Mouse (Mus musculus) limb, embryonic 12.5 days (tissue): Measurements from ENCODE around the gene Ciita. TPM values are rescaled to one million over a fixed set of nuclear protein-coding genes. Genes with fewer than 3 reads are reported as not detected.

Source experiments
- ATAC-seq: fragments of 200-750 bp; cut with Nextera tagmentation; 2 replicates; pipeline ENCODE4 v1.8.0; 2017; ENCODE audit warnings: low read depth, moderate TSS enrichment; ENCODE audit not compliant: insufficient number of reproducible peaks, insufficient read depth, low FRiP score, low TSS enrichment
- H3K27ac ChIP-seq: fragments of 300-500 bp; sonication (generic); 2 replicates; pipeline ENCODE4 v1.5.1; 2016; ENCODE audit warnings: mild to moderate bottlenecking, moderate library complexity
- H3K27me3 ChIP-seq: fragments of 300-500 bp; sonication (generic); 2 replicates; pipeline ENCODE4 v1.6.1; 2016; ENCODE audit warnings: mild to moderate bottlenecking, moderate library complexity
- H3K36me3 ChIP-seq: fragments of 300-500 bp; sonication (generic); 2 replicates; pipeline ENCODE4 v1.6.1; 2016; ENCODE audit warnings: mild to moderate bottlenecking, moderate library complexity
- H3K4me1 ChIP-seq: fragments of 300-500 bp; sonication (generic); replicated peaks from 2 replicates; pipeline ENCODE4 v1.6.1; 2016
- H3K4me2 ChIP-seq: fragments of 300-500 bp; sonication (generic); 2 replicates; pipeline ENCODE4 v1.6.1; 2016; ENCODE audit warnings: mild to moderate bottlenecking, moderate library complexity
- H3K4me3 ChIP-seq: fragments of 300-500 bp; sonication (generic); replicated peaks from 2 replicates; pipeline ENCODE4 v1.5.1; 2016; ENCODE audit warnings: mild to moderate bottlenecking
- H3K9ac ChIP-seq: fragments of 300-500 bp; sonication (generic); replicated peaks from 2 replicates; pipeline ENCODE4 v1.6.1; 2016; ENCODE audit warnings: mild to moderate bottlenecking, moderate library complexity
- H3K9me3 ChIP-seq: fragments of 300-500 bp; sonication (generic); 2 replicates; pipeline ENCODE4 v1.6.1; 2016; ENCODE audit warnings: mild to moderate bottlenecking, moderate library complexity
- WGBS: fragments of 180-500 bp; shearing (Covaris S2); methylation state at CpG from one replicate; pipeline ENCODE4 v1.1.7; 2016; 5-methylcytosine and 5-hydroxymethylcytosine counted together
- polyA plus RNA-seq: library from polyadenylated mRNA; unstranded; fragments of >200 nt; fragmentation: Nextera tagmentation; extraction: Ambion mirVana; gene quantifications from 2 replicates; pipeline ENCODE4 v1.2.1, GENCODE M21; 2016

The Ciita gene
- polyA plus RNA-seq, result 0.36 and 0.38 TPM in 2 replicates

- Histone ChIP-seq H3K4me1 (no peaks in the 10 kb centered on the region), H3K4me3 (no peak within 1 kb of the TSS), H3K27me3 (0 out of 2 replicates have a peak, but pooled peaks cover 4% of the 10 kb centered on the region), H3K9ac (no peak within 1 kb of the TSS), H3K4me2 (no peak within 1 kb of the TSS), H3K36me3 (no peaks in the 10 kb centered on the region), H3K27ac (no peak within 1 kb of the TSS), H3K9me3 (no peaks in the 10 kb centered on the region)
- no peak for ATAC-seq
- 80% methylated on average over 5 of the region's 5 CpGs for WGBS
Measured at GRCm38 (mm10) chr16:10479857-10480256, at the start of gene Ciita. TSS of gene Ciita (plus strand) at chr16:10480059.

- peaks cover 17% of the 10 kb centered on the region for H3K36me3 ChIP-seq
- no peak for ATAC-seq
- H3K4me2 ChIP-seq, result no peak overlapping the region
- H3K4me3 ChIP-seq, result no peak overlapping the region
- H3K4me1 ChIP-seq, result no peaks in the 10 kb centered on the region
- WGBS, result 65% methylated on average over 1 of the region's 1 CpGs
- no peaks in the 10 kb centered on the region for H3K9me3 ChIP-seq
- H3K27me3 ChIP-seq, result no peaks in the 10 kb centered on the region
- no peak overlapping the region for H3K9ac ChIP-seq
- no peak overlapping the region for H3K27ac ChIP-seq
Measured at GRCm38 (mm10) chr16:10431911-10432310, 47.9 kb upstream of the Ciita start.

- whole genome bisulfite sequencing, result 84% methylated on average over 4 of the region's 4 CpGs
- H3K27ac ChIP-seq, result no peak overlapping the region
- no peaks in the 10 kb centered on the region for H3K4me1 ChIP-seq
- H3K9me3 ChIP-seq, result no peaks in the 10 kb centered on the region
- no peak overlapping the region for H3K4me2 ChIP-seq
- no peak overlapping the region for H3K4me3 ChIP-seq
- ATAC-seq, result no peak
- no peaks in the 10 kb centered on the region for H3K27me3 ChIP-seq
- no peak overlapping the region for H3K9ac ChIP-seq
- H3K36me3 ChIP-seq, result peaks cover 12% of the 10 kb centered on the region
Measured at GRCm38 (mm10) chr16:10432387-10432786, 47.5 kb upstream of the Ciita start.

- Histone ChIP-seq H3K9ac (no peak overlapping the region), H3K9me3 (no peaks in the 10 kb centered on the region), H3K27ac (no peak overlapping the region), H3K36me3 (peaks cover 13% of the 10 kb centered on the region), H3K27me3 (no peaks in the 10 kb centered on the region), H3K4me2 (no peak overlapping the region), H3K4me3 (no peak overlapping the region), H3K4me1 (no peaks in the 10 kb centered on the region)
- 88% methylated on average over 5 of the region's 5 CpGs for WGBS
- no peak for ATAC-seq
Measured at GRCm38 (mm10) chr16:10433344-10433743, 46.5 kb upstream of the Ciita start.

- H3K9me3 ChIP-seq, result no peaks in the 10 kb centered on the region
- ATAC-seq, result no peak
- peaks cover 10% of the 10 kb centered on the region for H3K36me3 ChIP-seq
- no peak overlapping the region for H3K9ac ChIP-seq
- no peaks in the 10 kb centered on the region for H3K4me1 ChIP-seq
- no peak overlapping the region for H3K4me3 ChIP-seq
- H3K27ac ChIP-seq, result no peak overlapping the region
- H3K27me3 ChIP-seq, result no peaks in the 10 kb centered on the region
- no peak overlapping the region for H3K4me2 ChIP-seq
- 89% methylated on average over 6 of the region's 6 CpGs for WGBS
Measured at GRCm38 (mm10) chr16:10436166-10436565, 43.7 kb upstream of the Ciita start.

- H3K27me3 ChIP-seq, result no peaks in the 10 kb centered on the region
- no peaks in the 10 kb centered on the region for H3K4me1 ChIP-seq
- 91% methylated on average over 5 of the region's 5 CpGs for WGBS
- H3K4me2 ChIP-seq, result no peak overlapping the region
- no peak overlapping the region for H3K4me3 ChIP-seq
- ATAC-seq, result no peak
- 0 out of 2 replicates have a peak, but pooled peaks cover 3% of the 10 kb centered on the region for H3K36me3 ChIP-seq
- H3K9ac ChIP-seq, result no peak overlapping the region
- H3K9me3 ChIP-seq, result no peaks in the 10 kb centered on the region
- no peak overlapping the region for H3K27ac ChIP-seq
Measured at GRCm38 (mm10) chr16:10438055-10438454, 41.8 kb upstream of the Ciita start.

- no peak overlapping the region for H3K27ac ChIP-seq
- no peaks in the 10 kb centered on the region for H3K9me3 ChIP-seq
- ATAC-seq, result no peak
- no peak overlapping the region for H3K4me3 ChIP-seq
- no peak overlapping the region for H3K9ac ChIP-seq
- H3K4me2 ChIP-seq, result no peak overlapping the region
- H3K27me3 ChIP-seq, result no peaks in the 10 kb centered on the region
- 0 out of 2 replicates have a peak, but pooled peaks cover 3% of the 10 kb centered on the region for H3K36me3 ChIP-seq
- peaks cover 8% of the 10 kb centered on the region for H3K4me1 ChIP-seq
- 84% methylated on average over 6 of the region's 6 CpGs for WGBS
Measured at GRCm38 (mm10) chr16:10441328-10441727, 38.5 kb upstream of the Ciita start.

- Histone ChIP-seq H3K4me3 (no peak overlapping the region), H3K4me2 (no peak overlapping the region), H3K27me3 (no peaks in the 10 kb centered on the region), H3K9me3 (no peaks in the 10 kb centered on the region), H3K9ac (no peak overlapping the region), H3K36me3 (0 out of 2 replicates have a peak, but pooled peaks cover 3% of the 10 kb centered on the region), H3K4me1 (peaks cover 12% of the 10 kb centered on the region), H3K27ac (no peak overlapping the region)
- 84% methylated on average over 4 of the region's 4 CpGs for WGBS
- ATAC-seq, result no peak
Measured at GRCm38 (mm10) chr16:10441761-10442160, 38.1 kb upstream of the Ciita start.

GRCm38 (mm10) chr16:10443723-10444122 lies 36.1 kb upstream of the Ciita start:
- Histone ChIP-seq H3K9ac (no peak overlapping the region), H3K36me3 (no peaks in the 10 kb centered on the region), H3K4me3 (no peak overlapping the region), H3K27ac (no peak overlapping the region), H3K4me2 (no peak overlapping the region), H3K27me3 (no peaks in the 10 kb centered on the region), H3K9me3 (no peaks in the 10 kb centered on the region), H3K4me1 (peaks cover 18% of the 10 kb centered on the region)
- ATAC-seq, result no peak

- 19% methylated on average over 13 of the region's 13 CpGs for WGBS
- H3K9ac ChIP-seq, result peak overlapping the region; percentile 73
- H3K4me3 ChIP-seq, result peak overlapping the region; percentile 56
- H3K4me1 ChIP-seq, result peaks cover 18% of the 10 kb centered on the region
- H3K27ac ChIP-seq, result peak overlapping the region; percentile 64
- H3K4me2 ChIP-seq, result peak overlapping the region; percentile 75
- H3K27me3 ChIP-seq, result no peaks in the 10 kb centered on the region
- H3K36me3 ChIP-seq, result no peaks in the 10 kb centered on the region
- ATAC-seq, result peak; percentile 13; the same call in 1 of the 2 replicates
- no peaks in the 10 kb centered on the region for H3K9me3 ChIP-seq
Measured at GRCm38 (mm10) chr16:10446573-10447263, 33.1 kb upstream of the Ciita start.

GRCm38 (mm10) chr16:10447264-10447594 lies 32.6 kb upstream of the Ciita start, which contains the start of gene Tvp23a:
TSS of gene Tvp23a (minus strand) at chr16:10447362.
- Histone ChIP-seq H3K4me3 (peak within 1 kb of the TSS; percentile 56), H3K4me1 (peaks cover 18% of the 10 kb centered on the region), H3K27me3 (no peaks in the 10 kb centered on the region), H3K9ac (peak within 1 kb of the TSS; percentile 73), H3K36me3 (no peaks in the 10 kb centered on the region), H3K4me2 (peak within 1 kb of the TSS; percentile 75), H3K9me3 (no peaks in the 10 kb centered on the region), H3K27ac (peak within 1 kb of the TSS; percentile 64)
- peak; percentile 92 for ATAC-seq
- 1% methylated on average over 12 of the region's 12 CpGs for WGBS

- no peaks in the 10 kb centered on the region for H3K9me3 ChIP-seq
- peak overlapping the region; percentile 75 for H3K4me2 ChIP-seq
- H3K36me3 ChIP-seq, result no peaks in the 10 kb centered on the region
- peak overlapping the region; percentile 64 for H3K27ac ChIP-seq
- H3K9ac ChIP-seq, result peak overlapping the region; percentile 73
- peak overlapping the region; percentile 56 for H3K4me3 ChIP-seq
- 40% methylated on average over 2 of the region's 2 CpGs for WGBS
- H3K4me1 ChIP-seq, result peaks cover 18% of the 10 kb centered on the region
- ATAC-seq, result 0 out of 2 replicates have a peak, but pooled peaks have one; percentile 22
- H3K27me3 ChIP-seq, result no peaks in the 10 kb centered on the region
Measured at GRCm38 (mm10) chr16:10447781-10448180, 32.1 kb upstream of the Ciita start.
